Mouse (Mus musculus): ENCODE data around the gene Htatip2.

DNA sequence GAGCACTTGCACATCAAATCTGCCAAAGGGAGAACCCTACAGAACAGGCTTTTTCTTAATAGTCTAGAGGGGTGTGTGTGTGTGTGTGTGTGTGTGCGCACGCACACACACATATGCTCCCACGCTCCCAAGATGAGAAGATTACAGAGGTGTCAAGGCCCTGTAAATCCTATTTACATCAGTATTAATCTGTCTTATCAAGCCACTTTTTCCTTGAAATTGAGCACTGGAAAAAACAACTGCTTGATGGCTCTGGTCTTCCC is 28.4 kb downstream of the Htatip2 start:
- TF ChIP-seq GATA1 (IDR thresholded peaks at IDR 0.05; ENCODE audit: low read length) (no peak), TAL1 (IDR thresholded peaks at IDR 0.05; ENCODE audit: low read length) (no peak)

All from erythroblast, embryonic 14.5 days (primary cell).